In the genomic region with DNA sequence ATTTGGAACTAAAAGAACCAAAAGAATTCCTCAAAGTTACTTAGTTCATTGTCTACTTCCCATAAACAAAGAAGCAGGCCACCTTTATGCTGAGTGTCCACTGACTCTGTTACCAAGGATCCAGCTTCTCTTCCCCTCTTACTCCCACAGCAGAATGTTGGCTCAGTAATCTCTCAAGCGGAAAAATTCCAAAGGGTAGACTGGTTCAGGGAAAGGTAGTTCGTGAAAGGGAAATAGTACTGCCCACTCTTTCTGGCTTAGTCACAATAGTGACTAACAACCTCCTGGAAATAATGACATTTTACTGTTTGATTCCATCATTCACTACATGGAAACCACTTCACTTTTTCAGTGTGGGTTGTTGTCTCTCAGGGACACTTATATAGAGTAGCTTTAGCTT, we compare ENCODE assay signal across 26 mouse cellular contexts. TPM values are rescaled to one million over a fixed set of nuclear protein-coding genes. Genes with fewer than 3 reads are reported as not detected.
"Had no signal": no experiment of that assay in that cellular context is flagged by ENCODE, and none has a peak within 500 bp of the region (broad histone marks: within the 10 kb centered on the region; RNA-seq: fewer than 3 reads in every experiment).

No protein-coding gene starts in this region.

- H3K4me3 ChIP-seq: gastrocnemius, adult 2 months; heart, embryonic 10.5 days; heart, embryonic 12.5 days; hindbrain, embryonic 10.5 days; hindbrain, embryonic 12.5 days; intestine, embryonic 15.5 days; kidney, embryonic 15.5 days; limb, embryonic 13.5 days; limb, embryonic 15.5 days; liver, embryonic 12.5 days had no signal

- H3K27ac ChIP-seq: heart, embryonic 10.5 days; hindbrain, embryonic 10.5 days; hindbrain, embryonic 12.5 days; hindbrain, embryonic 14.5 days; intestine, embryonic 15.5 days; kidney, embryonic 15.5 days; limb, embryonic 13.5 days; limb, embryonic 15.5 days; liver, embryonic 12.5 days; liver, embryonic 14.5 days had no signal

- H3K9ac ChIP-seq: heart, embryonic 12.5 days; hindbrain, embryonic 12.5 days; hindbrain, embryonic 14.5 days; intestine, embryonic 15.5 days; kidney, embryonic 15.5 days; limb, embryonic 13.5 days; limb, embryonic 15.5 days; liver, embryonic 12.5 days; liver, embryonic 14.5 days had no signal

- H3K4me1 ChIP-seq: heart, embryonic 10.5 days; heart, embryonic 12.5 days; hindbrain, embryonic 12.5 days; intestine, embryonic 15.5 days; limb, embryonic 13.5 days; liver, embryonic 12.5 days had no signal

- H3K4me2 ChIP-seq: heart, embryonic 12.5 days; hindbrain, embryonic 12.5 days; hindbrain, embryonic 14.5 days; intestine, embryonic 15.5 days; kidney, embryonic 15.5 days; limb, embryonic 13.5 days; limb, embryonic 15.5 days; liver, embryonic 12.5 days had no signal

- ATAC-seq: hindbrain, embryonic 16.5 days; inflammation-experienced regulatory T-cells, adult 6 months; intestine, embryonic 15.5 days; intestine, postnatal 0 days; liver, embryonic 12.5 days had no signal

- H3K27me3 ChIP-seq: heart, embryonic 12.5 days; hindbrain, embryonic 12.5 days; intestine, embryonic 15.5 days; limb, embryonic 13.5 days; limb, embryonic 15.5 days; liver, embryonic 12.5 days had no signal

- H3K36me3 ChIP-seq: heart, embryonic 10.5 days; heart, embryonic 12.5 days; hindbrain, embryonic 10.5 days; hindbrain, embryonic 12.5 days; intestine, embryonic 15.5 days; kidney, embryonic 15.5 days; limb, embryonic 13.5 days; limb, embryonic 15.5 days; liver, embryonic 12.5 days had no signal

- H3K9me3 ChIP-seq: heart, embryonic 10.5 days; heart, embryonic 12.5 days; hindbrain, embryonic 10.5 days; hindbrain, embryonic 12.5 days; intestine, embryonic 15.5 days; kidney, embryonic 15.5 days; limb, embryonic 13.5 days; limb, embryonic 15.5 days; liver, embryonic 12.5 days had no signal

- DNase-seq: gastrocnemius, adult 2 months; gastrocnemius, postnatal 10 days; gastrocnemius, postnatal 25 days; heart, postnatal 10 days; heart, postnatal 4 days; kidney, adult 18-20 months; kidney, adult 8-10 months; kidney, postnatal 14 days; kidney, postnatal 36 days; layer of hippocampus, adult 9-11 months; layer of hippocampus, postnatal 36 days; left cerebral cortex, postnatal 4 days had no signal

RNA-seq across cellular contexts. Expression of a gene that starts 4.2 kb away (rescaled TPM):
- polyA plus RNA-seq: inflammation-experienced regulatory T-cells, adult 6 months had no signal
